Comparison of ENCODE assay signal across 9 mouse cellular contexts in the genomic region with DNA sequence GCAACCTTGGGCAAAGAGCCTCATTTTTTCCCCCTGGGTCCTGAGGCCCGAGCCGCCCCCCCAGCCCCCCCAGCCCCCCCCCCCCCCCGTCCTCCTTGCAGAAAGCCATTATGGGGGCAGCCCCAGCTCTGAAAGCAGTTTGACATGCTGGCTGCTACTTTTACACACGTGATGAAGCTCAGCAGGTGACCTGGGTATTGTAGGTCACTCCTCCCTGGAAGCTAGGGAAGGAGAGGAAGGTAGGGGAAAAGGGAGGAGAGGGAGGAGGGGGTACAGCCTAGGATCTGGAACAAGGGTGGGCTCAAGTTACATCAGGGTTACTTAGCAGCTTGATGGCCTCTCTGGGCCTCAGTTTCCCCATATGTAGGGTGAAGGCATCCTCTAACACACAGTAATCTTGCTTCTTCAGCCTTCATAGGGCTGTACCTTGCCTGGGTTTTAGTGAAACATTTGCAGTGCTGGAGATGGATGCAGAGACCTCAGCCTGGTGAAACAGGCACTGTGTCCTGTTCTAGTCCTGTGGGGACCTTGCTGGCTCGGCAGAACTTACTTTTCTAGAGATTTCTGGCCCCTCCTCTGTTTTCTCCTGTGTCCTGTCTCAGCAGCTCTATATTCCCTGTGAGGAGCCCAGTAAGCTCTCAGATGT.
A peak's percentile ranks its signal among the peaks of the same experiment; 100 is the strongest.
DNase-seq lines count a peak whose midpoint lies in the region; ATAC-seq and TF ChIP-seq lines count a peak whose summit lies in the region.
"Had no signal": no experiment of that assay in that cellular context is flagged by ENCODE, and none has a peak within 500 bp of the region (broad histone marks: within the 10 kb centered on the region; RNA-seq: fewer than 3 reads in every experiment).

No protein-coding gene starts in this region.

- no peak for DNase-seq in intestine, embryonic 14.5 days (ENCODE audit: low spot score)
- DNase-seq in forebrain, embryonic 11.5 days (ENCODE audit: low spot score), result no peak
- no peak for DNase-seq in hindbrain, embryonic 14.5 days (ENCODE audit: low spot score)
- DNase-seq in right cerebral cortex, postnatal 25 days, result no peak
- DNase-seq in frontal cortex, postnatal 10 days (ENCODE audit: low spot score in 2 of 2), result no peak
- DNase-seq: kidney, adult 11 months; right cerebral cortex, adult 18-20 months had no signal

- no peak overlapping the region for H3K9ac ChIP-seq in intestine, embryonic 14.5 days (ENCODE audit: low read length)
- no peak overlapping the region for H3K9ac ChIP-seq in intestine, postnatal 0 days (ENCODE audit: low read depth, low read length)
- peak overlapping the region; percentile 51; the same call in 1 of the 2 replicates for H3K9ac ChIP-seq in forebrain, embryonic 11.5 days (ENCODE audit: low read length)
- H3K9ac ChIP-seq in hindbrain, embryonic 14.5 days, result no peak overlapping the region
- H3K9ac ChIP-seq in midbrain, embryonic 16.5 days (ENCODE audit: low read depth, low read length), result peak overlapping the region; percentile 51

- no peak for ATAC-seq in intestine, embryonic 14.5 days (replicated peaks; ENCODE audit: low FRiP score, low TSS enrichment, low read depth)
- ATAC-seq in intestine, postnatal 0 days, result no peak
- peak; percentile 49 for ATAC-seq in forebrain, embryonic 11.5 days (replicated peaks; ENCODE audit: low FRiP score)
- ATAC-seq in hindbrain, embryonic 14.5 days (ENCODE audit: low FRiP score), result peak; percentile 24; the same call in 1 of the 2 replicates
- peak; percentile 27; the same call in 1 of the 2 replicates for ATAC-seq in midbrain, embryonic 16.5 days

- peak overlapping the region; percentile 60 for H3K27ac ChIP-seq in intestine, embryonic 14.5 days (ENCODE audit: low read depth)
- H3K27ac ChIP-seq in intestine, postnatal 0 days (ENCODE audit: low read depth, low read length), result no peak overlapping the region
- H3K27ac ChIP-seq in forebrain, embryonic 11.5 days (ENCODE audit: low read depth, low read length), result peak overlapping the region; percentile 91
- peak overlapping the region; percentile 72 for H3K27ac ChIP-seq in hindbrain, embryonic 14.5 days
- peak overlapping the region; percentile 72; the same call in 1 of the 2 replicates for H3K27ac ChIP-seq in midbrain, embryonic 16.5 days (ENCODE audit: low read length)

- no peak overlapping the region for H3K4me2 ChIP-seq in intestine, embryonic 14.5 days (ENCODE audit: low read length)
- no peak overlapping the region for H3K4me2 ChIP-seq in intestine, postnatal 0 days (replicated peaks; ENCODE audit: low read depth)
- H3K4me2 ChIP-seq in forebrain, embryonic 11.5 days (ENCODE audit: low read depth, low read length, severe bottlenecking), result peak overlapping the region; percentile 32; the same call in 1 of the 2 replicates
- H3K4me2 ChIP-seq in hindbrain, embryonic 14.5 days (replicated peaks), result peak overlapping the region; percentile 13; the same call in 1 of the 2 replicates
- H3K4me2 ChIP-seq in midbrain, embryonic 16.5 days (ENCODE audit: low read length), result no peak overlapping the region

- TF ChIP-seq CTCF in intestine, postnatal 0 days (IDR thresholded peaks at IDR 0.05; ENCODE audit: low read depth), result no peak

- WGBS in intestine, embryonic 14.5 days, result 8% methylated on average over 2 of the region's 5 CpGs
- 26% methylated on average over 3 of the region's 5 CpGs for WGBS in intestine, postnatal 0 days
- WGBS in forebrain, embryonic 11.5 days, result 0% methylated on average over 5 of the region's 5 CpGs
- 3% methylated on average over 5 of the region's 5 CpGs for WGBS in hindbrain, embryonic 14.5 days
- WGBS in midbrain, embryonic 16.5 days, result 2% methylated on average over 5 of the region's 5 CpGs

- peaks cover 20% of the 10 kb centered on the region for H3K4me1 ChIP-seq in intestine, embryonic 14.5 days (replicated peaks; ENCODE audit: control insufficient read depth, insufficient read depth, low read length)
- no peaks in the 10 kb centered on the region for H3K4me1 ChIP-seq in intestine, postnatal 0 days (replicated peaks; ENCODE audit: control insufficient read depth, insufficient read depth, low read length)
- H3K4me1 ChIP-seq in forebrain, embryonic 11.5 days (replicated peaks; ENCODE audit: control insufficient read depth, insufficient read depth, low read length), result peaks cover 27% of the 10 kb centered on the region
- peaks cover 16% of the 10 kb centered on the region for H3K4me1 ChIP-seq in hindbrain, embryonic 14.5 days (replicated peaks; ENCODE audit: control insufficient read depth, insufficient read depth, low read length)
- H3K4me1 ChIP-seq in midbrain, embryonic 16.5 days (ENCODE audit: control insufficient read depth, insufficient read depth, low read length), result peaks cover 16% of the 10 kb centered on the region

- H3K9me3 ChIP-seq in intestine, embryonic 14.5 days (ENCODE audit: control insufficient read depth, low read length), result no peaks in the 10 kb centered on the region
- H3K9me3 ChIP-seq in intestine, postnatal 0 days (ENCODE audit: control insufficient read depth), result no peaks in the 10 kb centered on the region
- H3K9me3 ChIP-seq in forebrain, embryonic 11.5 days (ENCODE audit: control insufficient read depth, low read length), result no peaks in the 10 kb centered on the region
- H3K9me3 ChIP-seq in hindbrain, embryonic 14.5 days (ENCODE audit: control insufficient read depth, low read length), result no peaks in the 10 kb centered on the region
- H3K9me3 ChIP-seq in midbrain, embryonic 16.5 days (replicated peaks; ENCODE audit: control insufficient read depth, low read length, poor library complexity, severe bottlenecking), result no peaks in the 10 kb centered on the region

- no peaks in the 10 kb centered on the region for H3K27me3 ChIP-seq in intestine, embryonic 14.5 days (replicated peaks; ENCODE audit: control insufficient read depth, insufficient read depth, low read length)
- H3K27me3 ChIP-seq in intestine, postnatal 0 days (replicated peaks; ENCODE audit: control insufficient read depth, insufficient read depth, low read length), result no peaks in the 10 kb centered on the region
- no peaks in the 10 kb centered on the region for H3K27me3 ChIP-seq in forebrain, embryonic 11.5 days (ENCODE audit: control insufficient read depth, insufficient read depth, low read length)
- H3K27me3 ChIP-seq in hindbrain, embryonic 14.5 days (ENCODE audit: control insufficient read depth, insufficient read depth, low read length), result no peaks in the 10 kb centered on the region
- H3K27me3 ChIP-seq in midbrain, embryonic 16.5 days (ENCODE audit: control insufficient read depth, insufficient read depth, low read depth, low read length), result no peaks in the 10 kb centered on the region

- no peaks in the 10 kb centered on the region for H3K36me3 ChIP-seq in intestine, embryonic 14.5 days (ENCODE audit: control insufficient read depth, insufficient read depth, low read length)
- no peaks in the 10 kb centered on the region for H3K36me3 ChIP-seq in intestine, postnatal 0 days (ENCODE audit: control insufficient read depth, insufficient read depth)
- no peaks in the 10 kb centered on the region for H3K36me3 ChIP-seq in forebrain, embryonic 11.5 days (ENCODE audit: control insufficient read depth, insufficient read depth, low read length)
- no peaks in the 10 kb centered on the region for H3K36me3 ChIP-seq in hindbrain, embryonic 14.5 days (replicated peaks; ENCODE audit: control insufficient read depth, insufficient read depth)
- H3K36me3 ChIP-seq in midbrain, embryonic 16.5 days (ENCODE audit: control insufficient read depth, insufficient read depth, low read length), result no peaks in the 10 kb centered on the region

- no peak overlapping the region for H3K4me3 ChIP-seq in intestine, embryonic 14.5 days (ENCODE audit: low read depth, low read length)
- no peak overlapping the region for H3K4me3 ChIP-seq in intestine, postnatal 0 days (ENCODE audit: low read depth, low read length)
- no peak overlapping the region for H3K4me3 ChIP-seq in forebrain, embryonic 11.5 days (ENCODE audit: low read depth, low read length)
- H3K4me3 ChIP-seq in hindbrain, embryonic 14.5 days (replicated peaks; ENCODE audit: low read length), result no peak overlapping the region
- H3K4me3 ChIP-seq in midbrain, embryonic 16.5 days (ENCODE audit: low read depth, low read length), result no peak overlapping the region

Comparison
In these comparisons a context has a peak if more than half of its experiments do, and no peak if none do; other contexts are left out.
1. ATAC-seq: peak in forebrain, embryonic 11.5 days (single experiment), hindbrain, embryonic 14.5 days (single experiment) and midbrain, embryonic 16.5 days (single experiment); none in intestine, embryonic 14.5 days (single experiment) and intestine, postnatal 0 days (single experiment).
2. H3K4me2 ChIP-seq: peak in forebrain, embryonic 11.5 days (single experiment) and hindbrain, embryonic 14.5 days (single experiment); none in intestine, embryonic 14.5 days (single experiment), intestine, postnatal 0 days (single experiment) and midbrain, embryonic 16.5 days (single experiment).
3. H3K9ac ChIP-seq: peak in forebrain, embryonic 11.5 days (single experiment) and midbrain, embryonic 16.5 days (single experiment); none in intestine, embryonic 14.5 days (single experiment), intestine, postnatal 0 days (single experiment) and hindbrain, embryonic 14.5 days (single experiment).